Mouse (Mus musculus) heart, embryonic 14.5 days (tissue): ENCODE data around the gene Abhd14a. TPM values are rescaled to one million over a fixed set of nuclear protein-coding genes. Genes with fewer than 3 reads are reported as not detected.
A peak's percentile ranks its signal among the peaks of the same experiment; 100 is the strongest.

Source experiments
- ATAC-seq: fragments of 200-750 bp; cut with Nextera tagmentation; 2 replicates; pipeline ENCODE4 v1.8.0; 2017; ENCODE audit warnings: low read depth, moderate TSS enrichment; ENCODE audit not compliant: insufficient number of reproducible peaks, insufficient read depth, low FRiP score
- H3K27ac ChIP-seq, 2 experiments: fragments of 200-500 bp in 1 of 2; fragments of 300-500 bp in 1 of 2; sonication (generic) in 1 of 2; replicated peaks in 1 of 2; 2 replicates each; pipeline ENCODE4 v1.5.1; 2012 to 2014; ENCODE audit warnings: low read depth in 2 of 2, low read length in 2 of 2, control low read depth in 1 of 2, mild to moderate bottlenecking in 1 of 2, mixed read lengths in 1 of 2; ENCODE audit not compliant: control insufficient read depth in 1 of 2, insufficient read depth in 1 of 2
- H3K27me3 ChIP-seq: fragments of 300-500 bp; sonication (generic); 2 replicates; pipeline ENCODE4 v1.6.1; 2014; ENCODE audit warnings: mild to moderate bottlenecking, low read length, control low read depth; ENCODE audit not compliant: control insufficient read depth, insufficient read depth
- H3K36me3 ChIP-seq: fragments of 300-500 bp; sonication (generic); 2 replicates; pipeline ENCODE4 v1.6.1; 2014; ENCODE audit warnings: mild to moderate bottlenecking, control low read depth, low read length, mixed read lengths; ENCODE audit not compliant: control insufficient read depth, insufficient read depth
- H3K4me1 ChIP-seq, 2 experiments: fragments of 200-500 bp in 1 of 2; fragments of 300-500 bp in 1 of 2; sonication (generic) in 1 of 2; 2 replicates each; pipeline ENCODE4 v1.6.1; 2012 to 2014; ENCODE audit warnings: low read length in 2 of 2, control low read depth in 1 of 2, mixed read lengths in 1 of 2; ENCODE audit not compliant: control insufficient read depth in 2 of 2, insufficient read depth in 2 of 2
- H3K4me2 ChIP-seq: fragments of 300-500 bp; sonication (generic); 2 replicates; pipeline ENCODE4 v1.6.1; 2014; ENCODE audit warnings: mild to moderate bottlenecking, low read length
- H3K4me3 ChIP-seq, 2 experiments: fragments of 200-500 bp in 1 of 2; fragments of 300-500 bp in 1 of 2; sonication (generic) in 1 of 2; 2 replicates each; pipeline ENCODE4 v1.5.1; 2012 to 2014; ENCODE audit warnings: low read length in 2 of 2, mild to moderate bottlenecking in 2 of 2, control low read depth in 1 of 2, low read depth in 1 of 2, moderate library complexity in 1 of 2; ENCODE audit not compliant: control insufficient read depth in 1 of 2, insufficient read depth in 1 of 2
- H3K9ac ChIP-seq: fragments of 300-500 bp; sonication (generic); 2 replicates; pipeline ENCODE4 v1.6.1; 2014; ENCODE audit warnings: mild to moderate bottlenecking, low read length
- H3K9me3 ChIP-seq: fragments of 300-500 bp; sonication (generic); 2 replicates; pipeline ENCODE4 v1.6.1; 2016; ENCODE audit warnings: low read length, control low read depth; ENCODE audit not compliant: control insufficient read depth
- WGBS: fragments of 180-500 bp; shearing (Covaris S2); extraction: QIAGEN DNeasy Blood & Tissue Kit; methylation state at CpG from one replicate; pipeline ENCODE4 v1.1.7; 2014; 5-methylcytosine and 5-hydroxymethylcytosine counted together
- polyA plus RNA-seq: library from polyadenylated mRNA; unstranded; fragments of >200 nt; fragmentation: Nextera tagmentation; extraction: Ambion mirVana; gene quantifications from 2 replicates; pipeline ENCODE4 v1.2.1, GENCODE M21; 2014

Gene Abhd14a
- polyA plus RNA-seq, 1 experiment from 2014 or later: 55.9 TPM

- Histone ChIP-seq H3K27ac (no peak overlapping the region), H3K27me3 (no peaks in the 10 kb centered on the region), H3K9ac (no peak overlapping the region), H3K4me1 (peaks cover 29% of the 10 kb centered on the region in 2 experiments), H3K9me3 (no peaks in the 10 kb centered on the region), H3K4me2 (no peak overlapping the region), H3K36me3 (no peaks in the 10 kb centered on the region), H3K4me3 (no peak overlapping the region)
- no peak for ATAC-seq
- WGBS: 4% methylated on average over 6 of the region's 6 CpGs
These were observed 27.0 kb upstream of the Abhd14a start for GRCm38 (mm10) chr9:106474456-106474855.

DNA sequence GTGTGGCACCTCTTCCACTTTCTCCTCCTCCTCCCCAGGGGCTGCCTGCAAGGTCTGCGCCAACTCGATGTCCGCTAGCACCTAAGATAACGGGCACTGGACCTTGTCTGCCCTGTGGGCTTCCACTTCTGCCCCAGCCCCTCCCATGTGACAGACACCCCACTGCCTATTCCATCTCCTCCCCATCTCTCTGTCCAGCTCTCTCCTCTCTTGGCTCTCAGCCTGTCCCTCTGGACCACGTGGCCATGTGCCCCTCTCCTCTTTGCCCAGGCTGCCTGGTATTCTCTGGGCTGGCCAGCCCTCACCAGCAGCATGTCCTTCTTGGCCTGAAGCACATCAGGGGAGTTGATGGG lies 26.3 kb upstream of the Abhd14a start:
- Histone ChIP-seq H3K27me3 (no peaks in the 10 kb centered on the region), H3K4me3 (no peak overlapping the region), H3K9me3 (no peaks in the 10 kb centered on the region), H3K27ac (no peak overlapping the region), H3K4me1 (peaks cover 29% of the 10 kb centered on the region in 2 experiments), H3K9ac (no peak overlapping the region), H3K36me3 (no peaks in the 10 kb centered on the region), H3K4me2 (no peak overlapping the region)
- WGBS: 75% methylated on average over 5 of the region's 5 CpGs
- ATAC-seq: no peak

- peaks cover 27% of the 10 kb centered on the region in 2 experiments for H3K4me1 ChIP-seq
These were observed 25.7 kb upstream of the Abhd14a start for GRCm38 (mm10) chr9:106473081-106473752.

DNA sequence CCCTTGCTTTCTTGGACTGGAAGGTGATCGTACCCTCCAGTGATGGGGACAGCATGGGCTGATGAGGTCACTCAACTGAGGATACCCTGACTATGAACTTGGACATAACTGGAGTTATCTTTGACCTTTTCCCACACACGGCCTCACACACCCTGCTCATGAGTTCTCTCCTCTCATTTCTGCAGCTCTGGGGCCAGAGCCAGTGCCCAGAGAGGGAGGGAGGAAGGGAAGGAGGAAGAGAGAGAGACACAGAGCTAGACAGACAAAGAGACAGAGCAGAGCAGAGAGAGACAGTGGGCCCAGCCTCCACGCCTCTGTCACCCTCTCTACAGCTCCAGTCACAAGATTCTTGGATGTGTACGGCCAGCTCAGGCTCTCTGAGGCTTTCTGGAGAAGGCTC lies 24.8 kb upstream of the Abhd14a start:
- Histone ChIP-seq H3K4me3 (no peak overlapping the region), H3K27ac (no peak overlapping the region), H3K27me3 (no peaks in the 10 kb centered on the region), H3K9me3 (no peaks in the 10 kb centered on the region), H3K4me1 (peaks cover 20% of the 10 kb centered on the region in 2 experiments), H3K9ac (no peak overlapping the region; the same call in 1 of the 2 replicates), H3K36me3 (no peaks in the 10 kb centered on the region), H3K4me2 (no peak overlapping the region)
- no peak for ATAC-seq
- WGBS: 49% methylated on average over 4 of the region's 4 CpGs

More at GRCm38 (mm10) chr9:106473081-106473752, 25.7 kb upstream of the Abhd14a start:
- Histone ChIP-seq H3K4me3 (no peak overlapping the region), H3K36me3 (no peaks in the 10 kb centered on the region), H3K27ac (no peak overlapping the region), H3K4me2 (no peak overlapping the region), H3K9ac (no peak overlapping the region), H3K27me3 (no peaks in the 10 kb centered on the region), H3K9me3 (no peaks in the 10 kb centered on the region)
- WGBS: 92% methylated on average over 16 of the region's 16 CpGs
- ATAC-seq: no peak

DNA sequence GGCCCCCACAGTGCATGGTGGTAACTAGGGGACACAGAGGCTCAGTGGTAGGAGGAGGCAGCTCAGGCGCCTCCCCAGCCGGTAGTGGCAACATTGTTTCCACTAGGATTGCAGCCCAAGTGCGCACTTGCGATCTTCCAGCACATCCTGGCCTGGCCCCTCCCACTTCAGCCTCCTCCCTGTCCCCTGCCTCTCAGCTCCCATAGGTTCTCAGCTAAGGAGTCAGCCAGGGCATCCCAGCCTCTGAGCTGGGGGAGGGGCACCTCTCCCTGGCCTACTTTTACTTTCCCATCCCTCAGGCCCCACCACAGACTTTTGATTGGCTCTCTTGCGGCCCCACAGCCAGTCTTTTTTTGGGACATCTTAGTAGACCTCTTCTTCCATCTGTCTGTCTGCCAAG lies 24.4 kb upstream of the Abhd14a start:
- H3K4me3 ChIP-seq: peak overlapping the region in 1 of 2 experiments; percentile 4; a peak in 1 of 4 replicates
- peak overlapping the region; percentile 43 for H3K4me2 ChIP-seq
- peak overlapping the region; percentile 11; the same call in 1 of the 2 replicates for H3K9ac ChIP-seq
- H3K4me1 ChIP-seq: peaks cover 20% of the 10 kb centered on the region in 2 experiments
- H3K9me3 ChIP-seq: no peaks in the 10 kb centered on the region
- H3K27me3 ChIP-seq: no peaks in the 10 kb centered on the region
- H3K27ac ChIP-seq: no peak overlapping the region
- no peaks in the 10 kb centered on the region for H3K36me3 ChIP-seq
- WGBS: 8% methylated on average over 5 of the region's 5 CpGs
- no peak for ATAC-seq

DNA sequence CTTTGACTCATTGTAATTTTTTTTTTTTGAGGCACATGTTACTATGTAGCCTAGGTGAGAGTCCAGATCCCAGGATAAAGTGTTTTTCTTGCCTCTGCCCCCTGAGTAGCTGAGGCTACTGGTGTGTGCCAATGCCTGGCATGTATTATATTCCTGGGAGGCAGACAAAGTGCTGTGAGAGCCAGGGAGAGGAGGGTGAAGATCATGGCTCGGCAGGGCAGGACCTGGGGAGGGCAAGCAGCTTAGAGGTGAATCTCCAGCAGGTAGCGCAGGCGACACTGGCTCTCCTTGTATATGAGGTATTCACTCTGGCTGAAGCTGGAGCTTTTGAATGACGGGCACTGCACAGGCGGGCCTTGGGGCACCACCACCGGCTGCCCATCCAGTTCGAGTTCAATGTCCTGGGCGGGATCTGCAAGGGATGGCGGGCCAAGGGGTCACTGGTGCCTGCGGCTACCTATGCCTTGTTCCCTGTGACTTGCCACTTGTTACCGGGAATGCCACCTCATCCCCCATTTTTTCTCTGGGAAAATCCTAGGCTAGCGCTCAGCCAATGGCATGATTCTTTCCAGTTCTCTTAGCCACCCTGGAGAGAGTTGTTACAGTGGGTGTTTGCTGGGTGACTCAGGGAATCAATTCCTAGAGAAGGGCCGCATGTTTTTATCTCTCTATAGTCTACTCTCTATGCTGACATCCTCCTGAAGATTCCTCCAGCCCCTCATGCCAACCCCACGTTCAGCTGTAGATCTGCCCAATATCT lies 23.7 kb upstream of the Abhd14a start:
- WGBS: 70% methylated on average over 14 of the region's 14 CpGs
- peak overlapping the region; percentile 11; the same call in 1 of the 2 replicates for H3K9ac ChIP-seq
- peaks cover 15 to 18% of the 10 kb centered on the region in 2 experiments for H3K4me1 ChIP-seq
- H3K27ac ChIP-seq: no peak overlapping the region
- H3K4me3 ChIP-seq: no peak overlapping the region
- ATAC-seq: no peak
- peaks cover under 1% of the 10 kb centered on the region; the same call in 1 of the 2 replicates for H3K27me3 ChIP-seq
- H3K36me3 ChIP-seq: no peaks in the 10 kb centered on the region
- no peaks in the 10 kb centered on the region for H3K9me3 ChIP-seq
- peak overlapping the region; percentile 43 for H3K4me2 ChIP-seq

DNA sequence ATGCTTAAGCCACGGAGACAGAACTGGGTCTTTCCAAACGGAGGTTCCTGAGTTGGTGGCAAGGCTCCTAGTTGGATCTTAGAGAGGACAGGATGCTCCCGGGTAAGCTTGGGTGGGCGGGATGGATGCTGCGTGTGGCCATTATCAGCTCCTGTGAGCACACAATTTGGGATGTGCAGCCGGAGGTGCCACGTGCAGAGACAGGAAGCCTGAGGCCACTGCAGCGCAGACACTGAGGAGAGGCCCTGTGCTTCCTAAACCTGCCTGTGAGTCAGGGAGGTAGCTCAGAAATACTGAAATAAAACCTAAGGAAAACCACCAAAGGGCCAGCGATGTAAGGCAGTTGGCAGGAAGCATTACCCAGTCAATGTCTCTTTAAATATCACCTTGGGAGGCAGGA lies 22.3 kb upstream of the Abhd14a start:
- ATAC-seq: no peak
- Histone ChIP-seq H3K36me3 (no peaks in the 10 kb centered on the region), H3K9me3 (no peaks in the 10 kb centered on the region), H3K27me3 (peaks cover 8% of the 10 kb centered on the region), H3K27ac (no peak overlapping the region), H3K4me1 (peaks cover 14 to 17% of the 10 kb centered on the region in 2 experiments), H3K9ac (no peak overlapping the region), H3K4me3 (no peak overlapping the region), H3K4me2 (no peak overlapping the region)
- 58% methylated on average over 9 of the region's 9 CpGs for WGBS
